Mouse (Mus musculus): ENCODE measurements at regions not wholly inside any gene's neighbourhood (a gene's known extent, or its start where the extent isn't known, plus 50 kb on each side); places are given as distances from the start of the nearest gene placed in this dataset.

- Histone ChIP-seq H3K27ac (no peak overlapping the region), H3K36me3 (replicated peaks) (no peaks in the 10 kb centered on the region), H3K9me3 (no peaks in the 10 kb centered on the region), H3K9ac (no peak overlapping the region), H3K4me1 (no peaks in the 10 kb centered on the region; the same call in 1 of the 2 replicates), H3K4me3 (replicated peaks) (no peak overlapping the region), H3K27me3 (no peaks in the 10 kb centered on the region), H3K4me2 (no peak overlapping the region)
- peak; percentile 57; the same call in 1 of the 2 replicates for ATAC-seq (ENCODE audit: low FRiP score)
- 41% methylated on average over 6 of the region's 6 CpGs for WGBS
These were observed 1005.7 kb upstream of the Nudt12 start for GRCm38 (mm10) chr17:60018752-60019323.

- no peak overlapping the region for H3K4me3 ChIP-seq (replicated peaks)
- H3K36me3 ChIP-seq (replicated peaks), result no peaks in the 10 kb centered on the region
- H3K9me3 ChIP-seq, result no peaks in the 10 kb centered on the region
- H3K9ac ChIP-seq, result no peak overlapping the region
- 82% methylated on average over 4 of the region's 4 CpGs for WGBS
- H3K27ac ChIP-seq, result no peak overlapping the region
- no peaks in the 10 kb centered on the region for H3K4me1 ChIP-seq
- H3K27me3 ChIP-seq, result no peaks in the 10 kb centered on the region
- H3K4me2 ChIP-seq, result no peak overlapping the region
- no peak for ATAC-seq (ENCODE audit: low FRiP score)
These were observed 984.8 kb upstream of the Nudt12 start for GRCm38 (mm10) chr17:59997952-59998351.

- Histone ChIP-seq H3K4me2 (no peak overlapping the region), H3K9me3 (no peaks in the 10 kb centered on the region), H3K4me1 (peaks cover 4% of the 10 kb centered on the region), H3K9ac (no peak overlapping the region), H3K36me3 (replicated peaks) (no peaks in the 10 kb centered on the region), H3K27me3 (no peaks in the 10 kb centered on the region), H3K4me3 (replicated peaks) (no peak overlapping the region), H3K27ac (no peak overlapping the region)
- ATAC-seq (ENCODE audit: low FRiP score), result peak; percentile 71; the same call in 1 of the 2 replicates
These were observed 966.2 kb upstream of the Nudt12 start for GRCm38 (mm10) chr17:59979325-59979880.

- no peak overlapping the region for H3K9ac ChIP-seq
- no peaks in the 10 kb centered on the region for H3K27me3 ChIP-seq
- peaks cover 4% of the 10 kb centered on the region for H3K4me1 ChIP-seq
- 87% methylated on average over 1 of the region's 1 CpGs for WGBS
- no peak overlapping the region for H3K4me2 ChIP-seq
- no peaks in the 10 kb centered on the region for H3K9me3 ChIP-seq
- ATAC-seq (ENCODE audit: low FRiP score), result no peak
- no peak overlapping the region for H3K27ac ChIP-seq
- no peak overlapping the region for H3K4me3 ChIP-seq (replicated peaks)
- H3K36me3 ChIP-seq (replicated peaks), result no peaks in the 10 kb centered on the region
These were observed 964.1 kb upstream of the Nudt12 start for GRCm38 (mm10) chr17:59977136-59977770.

- 93% methylated on average over 3 of the region's 3 CpGs for WGBS
- no peaks in the 10 kb centered on the region for H3K36me3 ChIP-seq (replicated peaks)
- no peak overlapping the region for H3K4me2 ChIP-seq
- H3K27ac ChIP-seq, result no peak overlapping the region
- ATAC-seq (ENCODE audit: low FRiP score), result no peak
- no peak overlapping the region for H3K4me3 ChIP-seq (replicated peaks)
- no peaks in the 10 kb centered on the region for H3K9me3 ChIP-seq
- H3K9ac ChIP-seq, result no peak overlapping the region
- H3K4me1 ChIP-seq, result no peaks in the 10 kb centered on the region
- no peaks in the 10 kb centered on the region for H3K27me3 ChIP-seq
These were observed 954.2 kb upstream of the Nudt12 start for GRCm38 (mm10) chr17:59967383-59967782.

GRCm38 (mm10) chr17:59955300-59956057 lies 942.3 kb upstream of the Nudt12 start:
- H3K27ac ChIP-seq, result no peak overlapping the region
- 69% methylated on average over 4 of the region's 4 CpGs for WGBS
- peak; percentile 68 for ATAC-seq (ENCODE audit: low FRiP score)

GRCm38 (mm10) chr17:59946433-59946832 lies 933.3 kb upstream of the Nudt12 start:
- Histone ChIP-seq H3K27me3 (no peaks in the 10 kb centered on the region), H3K9me3 (no peaks in the 10 kb centered on the region), H3K4me2 (no peak overlapping the region), H3K9ac (no peak overlapping the region), H3K36me3 (replicated peaks) (no peaks in the 10 kb centered on the region), H3K27ac (no peak overlapping the region), H3K4me3 (replicated peaks) (no peak overlapping the region), H3K4me1 (no peaks in the 10 kb centered on the region)
- 79% methylated on average over 1 of the region's 1 CpGs for WGBS
- ATAC-seq (ENCODE audit: low FRiP score), result no peak

More at GRCm38 (mm10) chr17:59955300-59956057, 942.3 kb upstream of the Nudt12 start:
- Histone ChIP-seq H3K36me3 (replicated peaks) (no peaks in the 10 kb centered on the region), H3K4me2 (no peak overlapping the region), H3K9me3 (no peaks in the 10 kb centered on the region), H3K27me3 (no peaks in the 10 kb centered on the region), H3K4me3 (replicated peaks) (no peak overlapping the region), H3K4me1 (no peaks in the 10 kb centered on the region), H3K9ac (no peak overlapping the region)

GRCm38 (mm10) chr17:59904395-59904794 lies 891.2 kb upstream of the Nudt12 start:
- no peak overlapping the region for H3K4me3 ChIP-seq (replicated peaks)
- WGBS, result 85% methylated on average over 3 of the region's 3 CpGs
- no peaks in the 10 kb centered on the region for H3K36me3 ChIP-seq (replicated peaks)
- H3K9me3 ChIP-seq, result no peaks in the 10 kb centered on the region
- no peaks in the 10 kb centered on the region for H3K4me1 ChIP-seq
- no peak for ATAC-seq (ENCODE audit: low FRiP score)
- H3K27me3 ChIP-seq, result no peaks in the 10 kb centered on the region
- no peak overlapping the region for H3K9ac ChIP-seq
- no peak overlapping the region for H3K4me2 ChIP-seq
- H3K27ac ChIP-seq, result no peak overlapping the region

GRCm38 (mm10) chr17:59877791-59878190 lies 864.6 kb upstream of the Nudt12 start:
- H3K9ac ChIP-seq, result no peak overlapping the region
- WGBS, result 90% methylated on average over 4 of the region's 4 CpGs
- ATAC-seq (ENCODE audit: low FRiP score), result no peak
- no peaks in the 10 kb centered on the region for H3K4me1 ChIP-seq
- H3K36me3 ChIP-seq (replicated peaks), result no peaks in the 10 kb centered on the region
- H3K9me3 ChIP-seq, result no peaks in the 10 kb centered on the region
- no peaks in the 10 kb centered on the region for H3K27me3 ChIP-seq
- no peak overlapping the region for H3K4me3 ChIP-seq (replicated peaks)
- no peak overlapping the region for H3K4me2 ChIP-seq
- H3K27ac ChIP-seq, result no peak overlapping the region

GRCm38 (mm10) chr17:59848853-59849252 lies 835.7 kb upstream of the Nudt12 start:
- 79% methylated on average over 3 of the region's 3 CpGs for WGBS
- ATAC-seq (ENCODE audit: low FRiP score), result no peak
- no peak overlapping the region for H3K9ac ChIP-seq
- H3K27ac ChIP-seq, result no peak overlapping the region
- H3K4me3 ChIP-seq (replicated peaks), result no peak overlapping the region
- H3K4me1 ChIP-seq, result no peaks in the 10 kb centered on the region
- no peaks in the 10 kb centered on the region for H3K27me3 ChIP-seq
- H3K9me3 ChIP-seq, result no peaks in the 10 kb centered on the region
- H3K36me3 ChIP-seq (replicated peaks), result no peaks in the 10 kb centered on the region
- H3K4me2 ChIP-seq, result no peak overlapping the region

- Histone ChIP-seq H3K9me3 (no peaks in the 10 kb centered on the region), H3K4me3 (replicated peaks) (no peak overlapping the region), H3K27ac (no peak overlapping the region), H3K36me3 (replicated peaks) (no peaks in the 10 kb centered on the region), H3K4me1 (no peaks in the 10 kb centered on the region), H3K9ac (no peak overlapping the region), H3K27me3 (no peaks in the 10 kb centered on the region), H3K4me2 (no peak overlapping the region)
- no peak for ATAC-seq (ENCODE audit: low FRiP score)
- 92% methylated on average over 4 of the region's 4 CpGs for WGBS
These were observed 832.2 kb upstream of the Nudt12 start for GRCm38 (mm10) chr17:59845261-59845819.

- Histone ChIP-seq H3K9ac (no peak overlapping the region), H3K4me3 (replicated peaks) (no peak overlapping the region), H3K27ac (no peak overlapping the region), H3K9me3 (no peaks in the 10 kb centered on the region), H3K36me3 (replicated peaks) (no peaks in the 10 kb centered on the region), H3K27me3 (no peaks in the 10 kb centered on the region), H3K4me1 (no peaks in the 10 kb centered on the region), H3K4me2 (no peak overlapping the region)
- 77% methylated on average over 3 of the region's 3 CpGs for WGBS
- no peak for ATAC-seq (ENCODE audit: low FRiP score)
These were observed 792.7 kb upstream of the Nudt12 start for GRCm38 (mm10) chr17:59805870-59806269.
